Mouse (Mus musculus): ENCODE measurements around the gene Map3k14.

DNA sequence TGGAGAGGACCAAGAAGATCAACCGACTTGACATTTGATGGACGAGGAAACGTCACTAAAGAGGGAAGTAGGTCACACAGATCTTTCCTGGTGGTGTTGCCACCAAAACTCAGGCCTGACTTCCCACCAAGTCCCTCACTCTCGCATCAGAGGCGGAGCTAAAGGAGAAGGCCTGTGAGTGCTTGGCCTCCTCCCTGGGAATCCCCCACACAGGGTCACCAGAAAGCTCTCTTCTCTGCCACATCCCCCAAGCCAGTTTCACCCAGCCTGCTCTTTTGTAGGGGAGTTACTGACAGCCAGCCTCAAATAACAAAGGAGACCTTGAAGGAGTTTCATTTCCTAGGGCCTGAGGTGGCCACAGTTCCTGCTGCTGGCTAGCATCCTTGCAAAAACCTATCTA is 48.1 kb upstream of the Map3k14 start:
- no peak for TF ChIP-seq EP300 (IDR thresholded peaks at IDR 0.05; ENCODE audit: low read depth)
- TF ChIP-seq CTCF (IDR thresholded peaks at IDR 0.05; ENCODE audit: low read depth), result no peak
